Mouse (Mus musculus): ENCODE data around the gene Nupl1. TPM values are rescaled to one million over a fixed set of nuclear protein-coding genes. Genes with fewer than 3 reads are reported as not detected.

Gene Nupl1
- 0.03 TPM in 1 of 2 replicates, not detected in the other for polyA plus RNA-seq (2012; rRNA removed)

GRCm38 (mm10) chr14:60251281-60252003 lies at the start of gene Nupl1, which contains the start of gene Gm49336:
Nupl1 (minus strand) TSS chr14:60251431.
Gm49336 (minus strand) TSS chr14:60251507.

DNA sequence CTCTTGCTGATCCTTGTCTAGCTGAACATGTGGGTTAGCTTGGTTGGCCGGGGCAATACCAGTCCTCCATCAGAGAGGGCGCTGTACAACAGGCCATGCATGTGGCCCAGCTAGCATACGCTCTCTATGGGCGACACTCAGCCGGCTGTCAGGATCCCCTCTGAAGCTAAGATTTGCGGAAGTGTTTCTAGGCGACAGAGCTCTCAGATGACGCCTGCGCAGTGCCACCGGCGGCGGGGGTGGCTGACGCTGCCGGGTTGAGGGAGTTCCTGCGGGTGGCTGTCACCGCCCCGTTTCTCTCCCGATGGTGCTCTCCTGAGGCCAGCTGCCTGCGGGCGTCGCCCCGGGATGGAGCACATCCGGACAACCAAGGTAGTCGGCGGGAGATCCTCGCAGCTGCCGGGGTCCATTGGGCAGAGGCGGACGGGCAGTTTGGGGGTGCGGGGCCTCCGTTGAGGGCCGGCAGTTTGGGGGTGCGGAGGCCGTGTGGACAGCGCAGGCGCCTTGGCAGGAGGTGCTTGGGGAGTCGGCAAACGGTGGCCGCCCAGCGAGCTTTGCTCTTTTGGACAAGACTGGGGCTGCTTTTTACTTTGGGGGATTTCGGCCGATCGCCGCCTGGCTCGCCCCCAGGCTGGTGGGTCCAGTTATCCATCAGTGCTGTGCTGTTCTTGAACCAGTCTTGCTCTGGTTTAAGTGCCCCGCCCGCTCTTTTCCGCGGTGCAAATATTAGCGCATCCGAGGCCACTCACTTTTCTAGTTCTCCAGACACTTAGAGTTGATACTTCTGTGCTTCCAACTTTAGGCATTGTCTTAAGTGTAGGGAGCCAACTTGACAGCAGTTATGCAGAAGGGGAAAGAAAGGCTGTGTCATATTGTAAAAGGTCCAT lies 14.0 kb upstream of the Nupl1 start, which contains the start of gene Mtmr6:
Gene Mtmr6 (plus strand): TSS at position 239 of the 887 bp plus-strand sequence.

GRCm38 (mm10) chr14:60196884-60197283 lies 54.3 kb downstream of the Nupl1 start, which contains the start of gene Atp8a2:
Atp8a2 (minus strand) TSS chr14:60197179.

Other genes with a start within 250 kb of the Nupl1 start
- 6.2 and 6.5 TPM in 2 replicates for gene Atp8a2, start 54.3 kb downstream of the Nupl1 start, polyA plus RNA-seq (2012; rRNA removed)
- 19.5 and 20.6 TPM in 2 replicates for gene Gm49336, start 76 bp upstream of the Nupl1 start, polyA plus RNA-seq (2012; rRNA removed)
- gene Mtmr6, start 13.8 kb upstream of the Nupl1 start, polyA plus RNA-seq (2012; rRNA removed) = 18.7 and 20.8 TPM in 2 replicates
- gene Amer2, start 121.8 kb upstream of the Nupl1 start, polyA plus RNA-seq (2012; rRNA removed) = 0.03 and 0.07 TPM in 2 replicates